Mouse (Mus musculus) heart, embryonic 11.5 days (tissue): ENCODE measurements around the gene Krt18. TPM values are rescaled to one million over a fixed set of nuclear protein-coding genes. Genes with fewer than 3 reads are reported as not detected.

Experiments used
- ATAC-seq: fragments of 200-750 bp; cut with Nextera tagmentation; replicated peaks from 2 replicates; pipeline ENCODE4 v1.8.0; 2017; ENCODE audit warnings: moderate library complexity; ENCODE audit not compliant: insufficient number of reproducible peaks, low FRiP score, low TSS enrichment
- H3K27ac ChIP-seq: fragments of 300-500 bp; sonication (generic); 2 replicates; pipeline ENCODE4 v1.5.1; 2014; ENCODE audit warnings: mild to moderate bottlenecking, low read depth, low read length
- H3K27me3 ChIP-seq: fragments of 300-500 bp; sonication (generic); 2 replicates; pipeline ENCODE4 v1.6.1; 2014; ENCODE audit warnings: mild to moderate bottlenecking, low read length, mixed read lengths; ENCODE audit not compliant: control insufficient read depth, insufficient read depth
- H3K36me3 ChIP-seq: fragments of 300-500 bp; sonication (generic); 2 replicates; pipeline ENCODE4 v1.6.1; 2014; ENCODE audit warnings: mild to moderate bottlenecking, low read length, moderate library complexity, mixed read lengths; ENCODE audit not compliant: control insufficient read depth, insufficient read depth
- H3K4me1 ChIP-seq: fragments of 300-500 bp; sonication (generic); 2 replicates; pipeline ENCODE4 v1.6.1; 2014; ENCODE audit warnings: low read length; ENCODE audit not compliant: control insufficient read depth, insufficient read depth
- H3K4me2 ChIP-seq: fragments of 300-500 bp; sonication (generic); 2 replicates; pipeline ENCODE4 v1.6.1; 2014; ENCODE audit warnings: mild to moderate bottlenecking, moderate library complexity
- H3K4me3 ChIP-seq: fragments of 300-500 bp; sonication (generic); 2 replicates; pipeline ENCODE4 v1.5.1; 2014; ENCODE audit warnings: low read depth, low read length
- H3K9ac ChIP-seq: fragments of 300-500 bp; sonication (generic); 2 replicates; pipeline ENCODE4 v1.6.1; 2014; ENCODE audit warnings: mild to moderate bottlenecking, low read depth, low read length, moderate library complexity
- H3K9me3 ChIP-seq: fragments of 300-500 bp; sonication (generic); replicated peaks from 2 replicates; pipeline ENCODE4 v1.6.1; 2016; ENCODE audit warnings: low read length; ENCODE audit not compliant: control insufficient read depth
- WGBS: fragments of 180-500 bp; shearing (Covaris S2); extraction: QIAGEN DNeasy Blood & Tissue Kit; methylation state at CpG from one replicate; pipeline ENCODE4 v1.1.7; 2014; ENCODE audit not compliant: insufficient replicate concordance; 5-methylcytosine and 5-hydroxymethylcytosine counted together
- polyA plus RNA-seq: library from polyadenylated mRNA; unstranded; fragments of >200 nt; fragmentation: Nextera tagmentation; extraction: Ambion mirVana; gene quantifications from 2 replicates; pipeline ENCODE4 v1.2.1, GENCODE M21; 2014

The Krt18 gene
- polyA plus RNA-seq, 1 experiment from 2014 or later = 41.9 TPM

DNA sequence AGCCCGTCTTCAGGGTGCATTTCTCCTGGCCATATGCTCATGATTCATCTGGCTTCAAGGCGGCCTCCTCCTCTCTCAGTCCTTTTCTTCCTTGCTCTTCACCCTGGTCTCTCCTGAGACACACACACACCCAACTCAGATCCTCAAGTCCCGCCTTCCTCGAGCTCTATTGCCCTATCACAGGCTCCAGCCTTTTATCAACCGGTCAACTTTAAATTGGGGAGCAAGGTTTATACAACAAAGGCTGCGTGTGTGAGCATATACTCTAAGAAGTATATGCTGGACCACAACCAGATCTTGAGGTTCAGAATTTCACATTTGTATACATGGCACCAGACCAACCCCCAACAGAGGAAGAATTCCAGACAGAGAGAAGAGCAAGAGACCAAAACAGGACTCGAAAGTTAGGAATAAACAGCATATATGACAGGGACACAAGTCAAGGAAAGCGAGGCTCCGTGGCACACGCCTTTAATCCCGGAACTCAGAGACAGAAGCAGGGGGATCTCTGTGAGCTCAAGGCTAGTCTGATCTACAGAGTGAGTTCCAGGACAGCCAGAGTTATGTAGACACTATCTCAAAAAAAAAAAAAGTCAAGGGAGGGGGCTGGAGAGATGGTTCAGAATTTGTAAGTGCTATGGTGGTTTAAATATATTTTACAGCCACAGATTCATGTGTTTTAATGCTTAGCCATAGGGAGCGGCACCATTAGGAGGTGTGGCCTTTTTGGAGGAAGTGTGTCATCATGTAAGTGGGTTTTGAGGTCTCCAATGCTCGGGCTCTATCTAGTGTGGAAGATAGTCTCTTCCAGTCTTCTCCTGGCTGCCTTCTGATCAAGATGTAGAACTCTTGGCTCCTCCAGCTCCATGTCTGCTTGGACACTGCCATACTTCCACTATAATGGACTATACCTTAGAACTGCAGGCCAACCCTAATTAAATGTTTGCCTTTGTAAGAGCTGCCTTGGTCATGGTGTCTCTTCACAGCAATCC, 42.8 kb downstream of the Krt18 start:
- no peaks in the 10 kb centered on the region for H3K9me3 ChIP-seq
- H3K4me3 ChIP-seq = no peak overlapping the region
- peaks cover 4% of the 10 kb centered on the region; the same call in 1 of the 2 replicates for H3K4me1 ChIP-seq
- H3K9ac ChIP-seq = no peak overlapping the region
- H3K27me3 ChIP-seq = no peaks in the 10 kb centered on the region
- WGBS = 64% methylated on average over 13 of the region's 13 CpGs
- no peak overlapping the region for H3K4me2 ChIP-seq
- no peaks in the 10 kb centered on the region for H3K36me3 ChIP-seq
- H3K27ac ChIP-seq = no peak overlapping the region
- no peak for ATAC-seq

GRCm38 (mm10) chr15:102072963-102073558, 45.1 kb downstream of the Krt18 start:
- no peaks in the 10 kb centered on the region for H3K9me3 ChIP-seq
- no peaks in the 10 kb centered on the region for H3K36me3 ChIP-seq
- WGBS = 15% methylated on average over 6 of the region's 6 CpGs
- 0 out of 2 replicates have a peak, but pooled peaks have one; percentile 5 for ATAC-seq
- H3K27ac ChIP-seq = no peak overlapping the region
- H3K27me3 ChIP-seq = no peaks in the 10 kb centered on the region
- peaks cover 6% of the 10 kb centered on the region; the same call in 1 of the 2 replicates for H3K4me1 ChIP-seq
- peak overlapping the region; percentile 59 for H3K9ac ChIP-seq
- peak overlapping the region; percentile 88 for H3K4me3 ChIP-seq
- peak overlapping the region; percentile 63 for H3K4me2 ChIP-seq

GRCm38 (mm10) chr15:102073559-102074069, 45.6 kb downstream of the Krt18 start, which contains the start of gene Eif4b:
Eif4b (plus strand) TSS chr15:102073773.
- ATAC-seq = peak; percentile 94
- H3K4me3 ChIP-seq = peak within 1 kb of the TSS; percentile 88
- H3K9ac ChIP-seq = peak within 1 kb of the TSS; percentile 98
- WGBS = under 1% methylated on average over 56 of the region's 58 CpGs
- no peaks in the 10 kb centered on the region for H3K36me3 ChIP-seq
- no peaks in the 10 kb centered on the region for H3K27me3 ChIP-seq
- peaks cover 6% of the 10 kb centered on the region; the same call in 1 of the 2 replicates for H3K4me1 ChIP-seq
- H3K27ac ChIP-seq = peak within 1 kb of the TSS; percentile 95
- peak within 1 kb of the TSS; percentile 86 for H3K4me2 ChIP-seq
- no peaks in the 10 kb centered on the region for H3K9me3 ChIP-seq

GRCm38 (mm10) chr15:102074070-102074731, 46.2 kb downstream of the Krt18 start:
- WGBS = under 1% methylated on average over 56 of the region's 57 CpGs
- no peaks in the 10 kb centered on the region for H3K36me3 ChIP-seq
- H3K27ac ChIP-seq = peak overlapping the region; percentile 95
- H3K9me3 ChIP-seq = no peaks in the 10 kb centered on the region
- peak overlapping the region; percentile 88 for H3K4me3 ChIP-seq
- no peaks in the 10 kb centered on the region for H3K27me3 ChIP-seq
- peak; percentile 49 for ATAC-seq
- H3K4me2 ChIP-seq = peak overlapping the region; percentile 86
- peak overlapping the region; percentile 98 for H3K9ac ChIP-seq
- peaks cover 6% of the 10 kb centered on the region; the same call in 1 of the 2 replicates for H3K4me1 ChIP-seq

GRCm38 (mm10) chr15:102074876-102075585, 47.1 kb downstream of the Krt18 start:
- Histone ChIP-seq H3K27ac (peak overlapping the region; percentile 95; the same call in 1 of the 2 replicates), H3K9ac (peak overlapping the region; percentile 98), H3K9me3 (no peaks in the 10 kb centered on the region), H3K4me2 (peak overlapping the region; percentile 86), H3K4me1 (peaks cover 6% of the 10 kb centered on the region; the same call in 1 of the 2 replicates), H3K4me3 (peak overlapping the region; percentile 88), H3K27me3 (no peaks in the 10 kb centered on the region), H3K36me3 (no peaks in the 10 kb centered on the region)
- 11% methylated on average over 11 of the region's 11 CpGs for WGBS
- no peak for ATAC-seq

DNA sequence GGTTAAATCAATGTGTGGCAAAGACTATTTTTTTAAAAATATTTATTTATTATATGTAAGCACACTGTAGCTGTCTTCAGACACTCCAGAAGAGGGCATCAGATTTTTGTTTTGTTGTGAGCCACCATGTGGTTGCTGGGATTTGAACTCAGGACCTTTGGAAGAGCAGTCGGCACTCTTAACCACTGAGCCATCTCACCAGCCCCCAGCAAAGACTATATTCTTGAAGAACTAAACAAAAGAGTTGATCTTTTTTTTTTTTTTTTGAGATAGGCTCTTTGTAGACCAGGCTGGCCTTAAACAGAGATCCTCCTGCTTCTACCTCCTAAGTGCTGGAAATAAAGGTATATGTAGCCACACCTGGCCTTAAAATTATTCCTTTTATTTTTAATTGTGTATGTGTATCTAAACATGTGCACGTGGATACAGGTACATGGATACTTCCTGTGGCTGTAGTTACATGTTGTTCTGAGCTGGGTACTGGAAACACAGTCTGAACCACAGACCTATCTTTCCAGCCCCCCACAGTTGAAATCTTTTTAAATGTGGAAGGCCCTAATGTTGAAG, 49.2 kb downstream of the Krt18 start:
- ATAC-seq = no peak
- Histone ChIP-seq H3K27ac (no peak overlapping the region), H3K4me2 (no peak overlapping the region), H3K4me3 (no peak overlapping the region), H3K9ac (no peak overlapping the region), H3K4me1 (peaks cover 6% of the 10 kb centered on the region; the same call in 1 of the 2 replicates), H3K9me3 (no peaks in the 10 kb centered on the region), H3K27me3 (no peaks in the 10 kb centered on the region), H3K36me3 (no peaks in the 10 kb centered on the region)
- WGBS = 89% methylated on average over 2 of the region's 2 CpGs

DNA sequence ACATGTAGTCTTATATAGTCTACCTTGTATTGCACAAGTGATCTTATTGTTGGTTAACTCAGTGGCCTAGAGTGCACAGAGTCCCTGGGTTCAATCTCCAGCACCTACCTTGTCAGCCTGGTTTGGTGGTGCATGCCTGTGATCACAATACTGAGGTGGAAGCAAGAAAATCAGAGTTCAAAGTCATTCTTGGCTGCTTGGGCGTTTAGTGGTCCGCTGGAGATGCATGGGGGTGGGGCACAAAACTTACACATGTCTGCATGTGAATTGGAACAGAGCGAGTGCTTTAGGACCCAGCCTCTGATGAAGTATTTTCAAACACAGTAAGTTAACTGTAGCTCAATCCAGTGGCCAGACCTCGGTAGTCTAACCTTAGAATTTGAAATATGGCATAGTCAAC, 51.2 kb downstream of the Krt18 start:
- Histone ChIP-seq H3K9ac (no peak overlapping the region), H3K4me3 (no peak overlapping the region), H3K36me3 (peaks cover 10% of the 10 kb centered on the region; the same call in 1 of the 2 replicates), H3K27ac (no peak overlapping the region), H3K9me3 (no peaks in the 10 kb centered on the region), H3K4me1 (peaks cover 6% of the 10 kb centered on the region; the same call in 1 of the 2 replicates), H3K27me3 (no peaks in the 10 kb centered on the region), H3K4me2 (no peak overlapping the region)
- no peak for ATAC-seq
- 78% methylated on average over 4 of the region's 4 CpGs for WGBS
